Mouse (Mus musculus): ENCODE data around the gene Qsox2. TPM values are rescaled to one million over a fixed set of nuclear protein-coding genes. Genes with fewer than 3 reads are reported as not detected.

The Qsox2 gene
- total and polyA plus RNA-seq, 2 experiments from 2014 or later: 8.8 to 20.5 TPM

DNA sequence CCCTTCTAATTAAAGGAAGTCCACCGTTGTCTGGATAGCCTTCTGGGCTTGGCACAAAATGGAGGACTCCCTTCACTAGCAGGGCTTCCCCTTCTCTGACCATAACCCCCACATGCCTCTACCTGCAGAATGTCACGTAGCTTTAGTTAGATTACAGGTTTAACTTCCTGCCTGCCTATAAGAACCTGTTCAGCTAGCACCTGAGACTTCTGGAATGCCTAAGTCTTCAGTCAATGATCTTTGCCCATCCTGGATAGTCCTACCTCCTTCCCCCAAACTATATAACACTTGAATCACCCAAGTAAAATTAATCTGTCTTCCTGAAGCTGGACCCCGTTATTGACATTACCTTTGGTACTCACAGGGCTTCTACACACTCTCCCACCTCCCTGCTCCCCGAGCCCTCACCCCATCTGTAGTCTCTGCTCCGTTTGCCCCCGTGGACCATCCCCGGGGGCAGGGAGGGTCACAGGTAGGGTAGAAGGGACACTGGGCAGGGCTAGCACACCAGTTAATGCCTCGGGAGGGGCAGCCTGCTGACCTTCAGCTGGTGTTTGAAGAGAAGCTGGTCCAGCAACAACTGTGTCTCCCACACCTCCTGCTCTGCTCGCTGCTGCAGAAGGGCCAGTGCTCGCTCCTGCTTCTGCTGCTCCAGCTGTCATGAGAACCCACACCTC lies 28.9 kb upstream of the Qsox2 start:
- WGBS: 84% methylated on average over 10 of the region's 10 CpGs

DNA sequence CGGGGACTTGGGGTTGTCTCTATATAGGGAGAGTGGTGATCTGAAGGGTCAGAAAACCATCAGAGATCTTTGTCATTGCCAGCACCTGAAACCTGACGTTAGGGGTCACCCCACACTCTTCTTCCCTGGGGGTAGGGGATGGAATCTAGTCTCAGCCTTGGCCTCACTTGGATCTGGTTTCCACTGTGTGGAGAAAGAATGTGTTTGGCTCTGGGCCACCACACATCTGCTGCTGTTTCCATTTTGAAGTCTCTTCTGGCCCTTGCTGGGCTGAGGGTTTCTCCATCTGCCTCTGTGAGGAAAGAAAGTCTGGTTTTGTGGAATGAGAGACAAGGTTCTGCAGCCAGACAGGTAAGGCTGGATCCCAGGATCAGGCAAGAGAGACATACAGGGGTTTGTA lies 27.8 kb upstream of the Qsox2 start:
- H3K27ac ChIP-seq: no peak overlapping the region
- no peak for TF ChIP-seq CTCF (IDR thresholded peaks at IDR 0.05; ENCODE audit: low read depth)
- H3K36me3 ChIP-seq (ENCODE audit: insufficient read depth, low read length): no peaks in the 10 kb centered on the region
- no peak overlapping the region for H3K4me2 ChIP-seq (ENCODE audit: low read depth, low read length)
- WGBS: 64% methylated on average over 2 of the region's 2 CpGs
- H3K9me3 ChIP-seq (ENCODE audit: low read length): no peaks in the 10 kb centered on the region
- no peaks in the 10 kb centered on the region for H3K27me3 ChIP-seq (ENCODE audit: insufficient read depth, low read length)
- ATAC-seq: no peak
- H3K4me1 ChIP-seq (ENCODE audit: insufficient read depth, low read length): no peaks in the 10 kb centered on the region
- H3K4me3 ChIP-seq (ENCODE audit: low read length): no peak overlapping the region
- H3K9ac ChIP-seq (replicated peaks; ENCODE audit: low read length): no peak overlapping the region
- DNase-seq (ENCODE audit: low spot score): peak; percentile 31

More for the DNA sequence above, 28.9 kb upstream of the Qsox2 start:
- no peak for TF ChIP-seq CTCF (IDR thresholded peaks at IDR 0.05; ENCODE audit: low read depth)
- no peak overlapping the region for H3K9ac ChIP-seq (replicated peaks; ENCODE audit: low read length)
- H3K36me3 ChIP-seq (ENCODE audit: insufficient read depth, low read length): no peaks in the 10 kb centered on the region
- no peaks in the 10 kb centered on the region for H3K27me3 ChIP-seq (ENCODE audit: insufficient read depth, low read length)
- no peak for ATAC-seq
- no peaks in the 10 kb centered on the region for H3K9me3 ChIP-seq (ENCODE audit: low read length)
- H3K4me2 ChIP-seq (ENCODE audit: low read depth, low read length): no peak overlapping the region
- H3K27ac ChIP-seq: no peak overlapping the region
- no peak for DNase-seq (ENCODE audit: low spot score)
- no peak overlapping the region for H3K4me3 ChIP-seq (ENCODE audit: low read length)
- no peaks in the 10 kb centered on the region for H3K4me1 ChIP-seq (ENCODE audit: insufficient read depth, low read length)

DNA sequence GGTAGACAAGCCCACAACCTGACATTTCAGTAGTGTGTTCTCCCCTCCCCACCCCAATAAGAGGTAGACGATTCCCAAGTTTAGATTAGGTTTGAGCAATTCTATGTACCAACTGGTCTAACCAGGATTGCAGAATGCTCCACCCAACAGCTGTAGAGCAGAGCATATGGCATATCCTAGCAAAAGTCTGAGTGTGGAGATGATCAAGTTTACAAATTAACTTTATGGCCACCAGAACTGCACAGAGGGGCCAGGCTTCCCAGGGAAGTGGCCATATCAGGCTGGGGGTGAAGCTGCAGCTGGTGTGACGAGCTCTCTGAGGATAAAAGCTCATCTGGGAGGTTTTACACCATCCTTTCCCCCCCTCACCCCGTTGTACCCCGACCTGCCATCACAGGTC lies 27.3 kb upstream of the Qsox2 start:
- H3K4me3 ChIP-seq (ENCODE audit: low read length): no peak overlapping the region
- DNase-seq (ENCODE audit: low spot score) (no peak), ATAC-seq (no peak)
- no peaks in the 10 kb centered on the region for H3K36me3 ChIP-seq (ENCODE audit: insufficient read depth, low read length)
- no peak overlapping the region for H3K27ac ChIP-seq
- WGBS: 81% methylated on average over 4 of the region's 4 CpGs
- H3K4me2 ChIP-seq (ENCODE audit: low read depth, low read length): no peak overlapping the region
- H3K4me1 ChIP-seq (ENCODE audit: insufficient read depth, low read length): no peaks in the 10 kb centered on the region
- H3K27me3 ChIP-seq (ENCODE audit: insufficient read depth, low read length): no peaks in the 10 kb centered on the region
- TF ChIP-seq CTCF (IDR thresholded peaks at IDR 0.05; ENCODE audit: low read depth): no peak
- H3K9me3 ChIP-seq (ENCODE audit: low read length): no peaks in the 10 kb centered on the region
- no peak overlapping the region for H3K9ac ChIP-seq (replicated peaks; ENCODE audit: low read length)

DNA sequence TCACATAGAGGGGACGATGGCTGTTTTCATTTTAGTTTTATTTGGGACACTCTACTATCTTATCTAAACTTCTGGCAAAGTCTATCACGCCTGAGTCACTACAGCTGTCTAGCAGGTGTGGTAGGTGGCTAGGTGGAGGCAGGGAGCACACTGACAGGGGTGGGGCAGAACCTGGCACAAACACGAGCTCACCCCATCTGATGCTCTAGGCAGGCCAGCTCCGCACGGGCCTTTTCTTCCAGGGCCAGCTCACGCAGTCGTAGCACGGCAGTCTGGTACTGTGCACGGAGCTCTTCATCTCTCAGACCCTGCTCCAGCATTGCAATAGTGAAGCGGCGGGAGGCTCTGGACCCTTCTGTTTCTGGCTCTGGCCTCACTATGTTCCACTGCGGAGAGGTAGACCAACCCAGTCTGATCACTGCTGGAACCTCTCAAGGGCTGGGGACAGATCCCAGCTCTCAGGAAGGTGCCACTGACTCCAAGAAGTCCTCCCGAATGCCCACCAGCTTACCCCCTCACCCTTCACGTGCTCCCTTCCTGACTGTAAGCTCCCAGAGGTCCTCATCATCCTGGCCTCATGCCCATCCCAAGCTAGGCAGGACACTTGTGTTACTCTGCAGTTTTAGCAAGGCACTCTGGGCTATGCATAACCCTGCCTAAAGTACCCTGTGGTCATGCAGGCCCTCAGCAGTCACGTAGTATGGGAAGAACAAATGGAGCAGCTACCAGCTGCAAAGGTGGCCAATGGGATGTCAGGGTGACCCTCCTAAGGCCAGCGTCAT lies 20.2 kb upstream of the Qsox2 start:
- WGBS: 86% methylated on average over 16 of the region's 16 CpGs

DNA sequence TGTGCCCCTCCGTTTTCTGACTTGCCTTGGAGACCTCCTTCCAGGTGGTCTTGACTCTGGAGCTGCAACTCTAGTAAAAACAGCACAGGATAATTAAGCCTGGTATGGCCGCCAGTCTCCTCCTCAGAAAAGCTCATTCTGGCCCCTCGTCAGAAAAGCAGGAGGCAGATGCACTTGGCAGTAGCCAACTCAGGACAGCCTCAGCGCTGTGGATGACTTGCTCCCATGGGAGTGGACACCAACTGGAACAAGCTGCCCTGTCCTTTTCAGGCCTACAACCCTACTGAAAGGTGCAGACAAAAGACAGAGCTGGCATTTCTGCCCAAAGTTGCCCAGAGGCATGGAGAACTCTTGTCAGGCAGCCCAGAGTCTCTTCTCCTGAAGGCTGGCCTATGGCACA lies 17.5 kb upstream of the Qsox2 start:
- Histone ChIP-seq H3K27ac (0 out of 2 replicates have a peak overlapping the region, but pooled peaks have one; percentile 32), H3K4me2 (ENCODE audit: low read depth, low read length) (no peak overlapping the region), H3K4me1 (ENCODE audit: insufficient read depth, low read length) (peaks cover 3% of the 10 kb centered on the region; the same call in 1 of the 2 replicates), H3K9me3 (ENCODE audit: low read length) (no peaks in the 10 kb centered on the region), H3K9ac (replicated peaks; ENCODE audit: low read length) (no peak overlapping the region), H3K4me3 (ENCODE audit: low read length) (no peak overlapping the region), H3K27me3 (ENCODE audit: insufficient read depth, low read length) (no peaks in the 10 kb centered on the region), H3K36me3 (ENCODE audit: insufficient read depth, low read length) (no peaks in the 10 kb centered on the region)
- 42% methylated on average over 4 of the region's 4 CpGs for WGBS
- no peak for ATAC-seq
- TF ChIP-seq CTCF (IDR thresholded peaks at IDR 0.05; ENCODE audit: low read depth): no peak
- peak; percentile 31 for DNase-seq (ENCODE audit: low spot score)

More for the DNA sequence above, 20.2 kb upstream of the Qsox2 start:
- no peak for DNase-seq (ENCODE audit: low spot score)
- Histone ChIP-seq H3K4me2 (ENCODE audit: low read depth, low read length) (no peak overlapping the region), H3K9ac (replicated peaks; ENCODE audit: low read length) (no peak overlapping the region), H3K4me1 (ENCODE audit: insufficient read depth, low read length) (peaks cover 3% of the 10 kb centered on the region; the same call in 1 of the 2 replicates), H3K9me3 (ENCODE audit: low read length) (no peaks in the 10 kb centered on the region), H3K4me3 (ENCODE audit: low read length) (no peak overlapping the region), H3K27ac (no peak overlapping the region), H3K36me3 (ENCODE audit: insufficient read depth, low read length) (no peaks in the 10 kb centered on the region), H3K27me3 (ENCODE audit: insufficient read depth, low read length) (no peaks in the 10 kb centered on the region)
- ATAC-seq: no peak
- TF ChIP-seq CTCF (IDR thresholded peaks at IDR 0.05; ENCODE audit: low read depth): no peak

DNA sequence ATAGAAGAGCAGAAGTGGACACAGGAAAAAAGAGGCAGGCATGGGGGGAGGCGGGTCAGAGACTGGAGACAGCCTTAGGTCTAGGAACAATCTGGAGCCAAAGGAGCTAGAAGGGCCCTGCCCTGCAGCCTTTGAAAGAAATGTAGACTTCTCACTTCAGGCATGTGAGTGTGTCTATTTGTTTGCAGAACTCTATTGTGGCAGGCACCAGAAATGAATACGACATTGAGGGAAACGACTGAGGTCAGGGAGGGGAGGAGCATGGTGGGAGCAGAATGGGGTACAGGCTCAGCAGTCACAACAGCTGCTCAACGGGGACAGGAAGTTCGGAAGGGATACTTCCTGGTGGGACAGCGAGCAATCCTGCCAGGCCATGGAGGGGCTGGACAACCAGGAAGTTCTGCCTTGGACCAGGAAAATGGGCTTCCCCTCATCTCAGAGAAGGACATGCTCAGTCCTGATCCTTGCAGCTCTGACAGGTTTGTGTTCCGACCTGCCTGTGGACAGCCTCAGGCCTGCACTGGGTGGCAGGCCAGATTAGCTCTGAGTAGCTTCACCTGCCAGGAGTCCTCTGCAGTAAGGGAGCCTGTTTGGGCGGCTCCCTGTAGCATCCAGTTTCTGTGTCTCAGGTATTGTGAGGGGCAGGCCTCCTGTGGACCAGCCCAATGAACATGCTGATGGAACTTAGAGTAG lies 15.3 kb upstream of the Qsox2 start:
- Histone ChIP-seq H3K36me3 (ENCODE audit: insufficient read depth, low read length) (no peaks in the 10 kb centered on the region), H3K27ac (no peak overlapping the region), H3K4me1 (ENCODE audit: insufficient read depth, low read length) (peaks cover 3% of the 10 kb centered on the region; the same call in 1 of the 2 replicates), H3K9ac (replicated peaks; ENCODE audit: low read length) (no peak overlapping the region), H3K4me2 (ENCODE audit: low read depth, low read length) (no peak overlapping the region), H3K27me3 (ENCODE audit: insufficient read depth, low read length) (no peaks in the 10 kb centered on the region), H3K9me3 (ENCODE audit: low read length) (no peaks in the 10 kb centered on the region), H3K4me3 (ENCODE audit: low read length) (no peak overlapping the region)
- WGBS: 70% methylated on average over 8 of the region's 8 CpGs
- DNase-seq (ENCODE audit: low spot score) (no peak), ATAC-seq (no peak)
- TF ChIP-seq CTCF (IDR thresholded peaks at IDR 0.05; ENCODE audit: low read depth): no peak

Data from hindbrain, postnatal 0 days (tissue).